Comparison of ENCODE assay signal across 19 mouse cellular contexts in genomic region chr4:13303675-13304278, GRCm38 (mm10).
DNase-seq lines count a peak whose midpoint lies in the region; ATAC-seq and TF ChIP-seq lines count a peak whose summit lies in the region.
"Had no signal": no experiment of that assay in that cellular context is flagged by ENCODE, and none has a peak within 500 bp of the region (broad histone marks: within the 10 kb centered on the region; RNA-seq: fewer than 3 reads in every experiment).

No protein-coding gene starts in this region.

- ATAC-seq in hindbrain, postnatal 0 days: no peak
- 0 out of 2 replicates have a peak, but pooled peaks have one; percentile 51 for ATAC-seq in midbrain, embryonic 16.5 days
- no peak for ATAC-seq in midbrain, embryonic 15.5 days (replicated peaks)

- no peak overlapping the region for H3K4me3 ChIP-seq in hindbrain, postnatal 0 days (ENCODE audit: low read length)
- H3K4me3 ChIP-seq in hindbrain, embryonic 10.5 days: no peak overlapping the region
- H3K4me3 ChIP-seq in midbrain, embryonic 16.5 days (ENCODE audit: low read depth, low read length): no peak overlapping the region
- H3K4me3 ChIP-seq in midbrain, embryonic 15.5 days: no peak overlapping the region
- H3K4me3 ChIP-seq: embryonic facial prominence, embryonic 12.5 days; gastrocnemius, adult 2 months; heart, embryonic 12.5 days had no signal

- peak; percentile 65 to 76 for DNase-seq in cerebellum, postnatal 10 days
- no peak for DNase-seq in cerebellum, adult 9-10 months
- DNase-seq in hindbrain, postnatal 0 days (ENCODE audit: low spot score): peak; percentile 58
- DNase-seq in hindbrain, embryonic 10.5 days (ENCODE audit: low spot score): no peak
- DNase-seq in cerebellum, postnatal 25 days: peak; percentile 44 to 69
- DNase-seq: adrenal gland, postnatal 14 days; gastrocnemius, adult 2 months; heart, postnatal 14 days; kidney, adult 11 months; layer of hippocampus, postnatal 36 days; lung, adult 18-20 months; right cerebral cortex, postnatal 14 days; thymus, adult 2 months had no signal

- WGBS in hindbrain, postnatal 0 days: 35% methylated on average over 7 of the region's 7 CpGs
- WGBS in hindbrain, embryonic 10.5 days: 86% methylated on average over 7 of the region's 7 CpGs
- WGBS in midbrain, embryonic 16.5 days: 52% methylated on average over 7 of the region's 7 CpGs
- 55% methylated on average over 7 of the region's 7 CpGs for WGBS in midbrain, embryonic 15.5 days

- H3K9ac ChIP-seq in hindbrain, postnatal 0 days (replicated peaks; ENCODE audit: low read length): no peak overlapping the region
- H3K9ac ChIP-seq in midbrain, embryonic 16.5 days (ENCODE audit: low read depth, low read length): no peak overlapping the region
- H3K9ac ChIP-seq in midbrain, embryonic 15.5 days: no peak overlapping the region
- H3K9ac ChIP-seq: embryonic facial prominence, embryonic 12.5 days; heart, embryonic 12.5 days; hindbrain, embryonic 14.5 days had no signal

- no peaks in the 10 kb centered on the region for H3K36me3 ChIP-seq in hindbrain, postnatal 0 days (ENCODE audit: insufficient read depth, low read length)
- H3K36me3 ChIP-seq in hindbrain, embryonic 10.5 days: no peaks in the 10 kb centered on the region
- H3K36me3 ChIP-seq in midbrain, embryonic 16.5 days (ENCODE audit: control insufficient read depth, insufficient read depth, low read length): no peaks in the 10 kb centered on the region
- no peaks in the 10 kb centered on the region for H3K36me3 ChIP-seq in midbrain, embryonic 15.5 days (replicated peaks)
- H3K36me3 ChIP-seq: embryonic facial prominence, embryonic 12.5 days; heart, embryonic 12.5 days had no signal

- H3K4me1 ChIP-seq in hindbrain, postnatal 0 days (ENCODE audit: insufficient read depth, low read length): no peaks in the 10 kb centered on the region
- H3K4me1 ChIP-seq in hindbrain, embryonic 10.5 days (replicated peaks): peaks cover 14% of the 10 kb centered on the region
- H3K4me1 ChIP-seq in midbrain, embryonic 16.5 days (ENCODE audit: control insufficient read depth, insufficient read depth, low read length): peaks cover 2% of the 10 kb centered on the region; the same call in 1 of the 2 replicates
- peaks cover 3% of the 10 kb centered on the region; the same call in 1 of the 2 replicates for H3K4me1 ChIP-seq in midbrain, embryonic 15.5 days

- TF ChIP-seq CTCF in hindbrain, postnatal 0 days (IDR thresholded peaks at IDR 0.05; ENCODE audit: low read depth): no peak

- no peaks in the 10 kb centered on the region for H3K27me3 ChIP-seq in hindbrain, postnatal 0 days (ENCODE audit: insufficient read depth, low read length)
- no peaks in the 10 kb centered on the region for H3K27me3 ChIP-seq in hindbrain, embryonic 10.5 days (ENCODE audit: insufficient read depth, poor library complexity, severe bottlenecking)
- no peaks in the 10 kb centered on the region for H3K27me3 ChIP-seq in midbrain, embryonic 16.5 days (ENCODE audit: control insufficient read depth, insufficient read depth, low read depth, low read length)
- no peaks in the 10 kb centered on the region for H3K27me3 ChIP-seq in midbrain, embryonic 15.5 days (replicated peaks)
- H3K27me3 ChIP-seq: CH12.LX; embryonic facial prominence, embryonic 12.5 days; heart, embryonic 12.5 days had no signal

- H3K4me2 ChIP-seq in hindbrain, postnatal 0 days (ENCODE audit: low read depth, low read length): no peak overlapping the region
- no peak overlapping the region for H3K4me2 ChIP-seq in midbrain, embryonic 16.5 days (ENCODE audit: low read length)
- no peak overlapping the region for H3K4me2 ChIP-seq in midbrain, embryonic 15.5 days
- H3K4me2 ChIP-seq: embryonic facial prominence, embryonic 12.5 days; heart, embryonic 12.5 days; hindbrain, embryonic 14.5 days had no signal

- no peaks in the 10 kb centered on the region for H3K9me3 ChIP-seq in hindbrain, postnatal 0 days (ENCODE audit: low read length)
- H3K9me3 ChIP-seq in hindbrain, embryonic 10.5 days: no peaks in the 10 kb centered on the region
- H3K9me3 ChIP-seq in midbrain, embryonic 16.5 days (replicated peaks; ENCODE audit: control insufficient read depth, low read length, poor library complexity, severe bottlenecking): no peaks in the 10 kb centered on the region
- no peaks in the 10 kb centered on the region for H3K9me3 ChIP-seq in midbrain, embryonic 15.5 days
- H3K9me3 ChIP-seq: embryonic facial prominence, embryonic 12.5 days; heart, embryonic 12.5 days had no signal

- no peak overlapping the region for H3K27ac ChIP-seq in hindbrain, postnatal 0 days
- H3K27ac ChIP-seq in hindbrain, embryonic 10.5 days: no peak overlapping the region
- H3K27ac ChIP-seq in midbrain, embryonic 16.5 days (ENCODE audit: low read length): no peak overlapping the region
- no peak overlapping the region for H3K27ac ChIP-seq in midbrain, embryonic 15.5 days
- H3K27ac ChIP-seq: embryonic facial prominence, embryonic 12.5 days; gastrocnemius, adult 2 months; hindbrain, embryonic 14.5 days had no signal

Comparison
In these comparisons a context has a peak if more than half of its experiments do, and no peak if none do; other contexts are left out.
1. DNase-seq: peak in cerebellum, postnatal 10 days (2 of 2), hindbrain, postnatal 0 days (single experiment) and cerebellum, postnatal 25 days (2 of 2); none in cerebellum, adult 9-10 months (single experiment) and hindbrain, embryonic 10.5 days (single experiment).